Mouse (Mus musculus): ENCODE results near the gene Kif4. TPM values are rescaled to one million over a fixed set of nuclear protein-coding genes. Genes with fewer than 3 reads are reported as not detected.

The Kif4 gene
- polyA plus RNA-seq, 1 experiment from 2014 or later, result 8.6 TPM

- Histone ChIP-seq H3K4me1 (ENCODE audit: control insufficient read depth, insufficient read depth, low read length) (0 out of 2 replicates have a peak, but pooled peaks cover 11% of the 10 kb centered on the region), H3K27me3 (ENCODE audit: control insufficient read depth, insufficient read depth, low read length) (no peaks in the 10 kb centered on the region), H3K9me3 (ENCODE audit: control insufficient read depth, low read length) (no peaks in the 10 kb centered on the region), H3K4me2 (ENCODE audit: low read length) (peak overlapping the region; percentile 54), H3K4me3 (replicated peaks; ENCODE audit: low read depth, low read length) (peak overlapping the region; percentile 43), H3K9ac (replicated peaks; ENCODE audit: low read length) (peak overlapping the region; percentile 61; the same call in 1 of the 2 replicates), H3K27ac (replicated peaks; ENCODE audit: low read depth, low read length) (peak overlapping the region; percentile 79), H3K36me3 (ENCODE audit: control insufficient read depth, insufficient read depth, low read length) (peaks cover 4% of the 10 kb centered on the region; the same call in 1 of the 2 replicates)
- WGBS, result 26% methylated on average over 9 of the region's 9 CpGs
- ATAC-seq (ENCODE audit: low FRiP score, low TSS enrichment) (peak; percentile 54; the same call in 1 of the 2 replicates), DNase-seq (peak; percentile 80)
Observed at GRCm38 (mm10) chrX:100776494-100776893, 151.0 kb downstream of the Kif4 start.

Other genes with a start within 250 kb of the Kif4 start
- not detected in 2 replicates for gene Otud6a, start 196.7 kb upstream of the Kif4 start, polyA plus RNA-seq (2014; fragmentation: Nextera tagmentation; extraction: Ambion mirVana)
- gene Awat2, start 183.0 kb upstream of the Kif4 start, polyA plus RNA-seq (2014; fragmentation: Nextera tagmentation; extraction: Ambion mirVana), result 0.35 TPM in 1 of 2 replicates, not detected in the other
- 29.0 and 29.3 TPM in 2 replicates for gene Igbp1, start 131.4 kb upstream of the Kif4 start, polyA plus RNA-seq (2014; fragmentation: Nextera tagmentation; extraction: Ambion mirVana)
- not detected in 2 replicates for gene Dgat2l6, start 100.9 kb upstream of the Kif4 start, polyA plus RNA-seq (2014; fragmentation: Nextera tagmentation; extraction: Ambion mirVana)
- gene Awat1, start 53.5 kb upstream of the Kif4 start, polyA plus RNA-seq (2014; fragmentation: Nextera tagmentation; extraction: Ambion mirVana), result not detected in 2 replicates
- not detected in 2 replicates for gene P2ry4, start 30.9 kb upstream of the Kif4 start, polyA plus RNA-seq (2014; fragmentation: Nextera tagmentation; extraction: Ambion mirVana)
- gene Arr3, start 20.2 kb upstream of the Kif4 start, polyA plus RNA-seq (2014; fragmentation: Nextera tagmentation; extraction: Ambion mirVana), result not detected in 2 replicates
- gene Pdzd11, start 831 bp downstream of the Kif4 start, polyA plus RNA-seq (2014; fragmentation: Nextera tagmentation; extraction: Ambion mirVana), result 111 and 122 TPM in 2 replicates
- gene Gdpd2, start 104.1 kb downstream of the Kif4 start, polyA plus RNA-seq (2014; fragmentation: Nextera tagmentation; extraction: Ambion mirVana), result 31.0 and 31.1 TPM in 2 replicates
- gene Dlg3, start 142.0 kb downstream of the Kif4 start, polyA plus RNA-seq (2014; fragmentation: Nextera tagmentation; extraction: Ambion mirVana), result 13.0 and 14.8 TPM in 2 replicates